Mouse (Mus musculus) cerebellum, adult 18-20 months (tissue): ENCODE data around the gene Psmb10.
"Not testable (repeated sequence)": the region's sequence is repeated elsewhere in the genome, so short reads cannot be mapped to it uniquely, and the experiment has no call there.

Experiments
- DNase-seq, 2 experiments: peaks; one replicate each; pipeline ENCODE4 v3.0.0; 2021

The Psmb10 gene

DNA sequence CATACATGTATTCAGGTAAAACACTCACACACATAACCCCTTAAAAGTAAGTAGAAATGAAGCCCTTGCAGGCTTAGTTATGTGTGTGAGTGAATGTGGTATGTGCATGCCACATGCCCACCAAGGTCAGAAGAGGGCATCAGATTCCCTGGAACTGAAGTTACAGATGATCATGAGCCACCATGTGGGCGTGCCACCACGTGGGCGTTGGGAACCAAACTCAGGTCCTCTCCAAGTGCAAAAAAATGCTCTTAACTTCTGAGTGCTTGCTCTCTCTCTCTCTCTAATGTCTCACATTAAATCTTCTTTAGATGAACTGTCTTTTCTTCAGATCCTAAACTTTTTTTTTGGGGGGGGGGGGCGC is at the start of gene Psmb10:
Psmb10 (minus strand) TSS at position 139 of the 364 bp plus-strand sequence.
- DNase-seq = no peak

DNA sequence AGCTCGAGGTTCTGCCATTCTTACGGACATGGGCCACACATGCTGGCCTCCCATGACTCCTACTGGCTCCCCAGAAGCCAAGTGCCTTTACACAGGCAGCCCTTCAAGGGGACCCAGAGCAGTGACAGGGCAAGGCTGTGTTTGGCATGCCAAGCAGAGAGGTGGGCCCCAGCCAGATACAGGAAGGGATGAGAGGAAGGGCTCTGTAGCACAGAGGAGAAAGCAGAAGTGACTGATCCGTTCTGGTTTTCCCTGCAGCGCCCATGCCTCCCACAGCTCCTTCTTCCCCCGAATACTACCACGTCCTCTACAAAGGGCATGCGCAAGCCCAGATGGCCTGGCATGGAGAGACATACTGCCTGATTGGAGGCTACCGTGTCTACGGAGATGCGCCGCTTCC is 45.2 kb upstream of the Psmb10 start:
- DNase-seq = not testable (repeated sequence)

DNA sequence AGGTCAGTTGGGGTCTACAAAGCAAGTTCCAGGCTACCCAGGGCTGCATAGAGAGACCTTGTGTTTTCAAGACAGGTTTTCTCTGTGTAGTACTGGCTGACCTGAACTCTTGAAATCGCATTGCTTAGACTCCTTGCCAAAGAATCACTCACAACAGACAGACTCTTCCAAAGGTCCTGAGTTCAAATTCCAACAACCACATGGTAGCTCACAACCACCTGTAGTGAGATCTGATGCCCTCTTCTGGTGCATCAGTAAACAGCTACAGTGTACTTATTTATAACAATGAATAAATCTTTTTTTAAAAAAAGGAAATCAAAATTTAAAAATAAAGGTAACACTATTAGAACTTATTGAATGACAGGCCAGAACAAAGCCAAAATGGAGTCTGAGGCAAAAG is 42.9 kb upstream of the Psmb10 start:
- no peak for DNase-seq

GRCm38 (mm10) chr8:105979325-105979724 is 41.1 kb upstream of the Psmb10 start, which contains the start of gene Dpep3:
Gene Dpep3, minus strand, starts transcription at chr8:105979429.
- no peak for DNase-seq

- DNase-seq = no peak
Observed at GRCm38 (mm10) chr8:105975363-105975762, 37.1 kb upstream of the Psmb10 start.

- DNase-seq = no peak
Observed at GRCm38 (mm10) chr8:105971019-105971720, 32.9 kb upstream of the Psmb10 start.

DNA sequence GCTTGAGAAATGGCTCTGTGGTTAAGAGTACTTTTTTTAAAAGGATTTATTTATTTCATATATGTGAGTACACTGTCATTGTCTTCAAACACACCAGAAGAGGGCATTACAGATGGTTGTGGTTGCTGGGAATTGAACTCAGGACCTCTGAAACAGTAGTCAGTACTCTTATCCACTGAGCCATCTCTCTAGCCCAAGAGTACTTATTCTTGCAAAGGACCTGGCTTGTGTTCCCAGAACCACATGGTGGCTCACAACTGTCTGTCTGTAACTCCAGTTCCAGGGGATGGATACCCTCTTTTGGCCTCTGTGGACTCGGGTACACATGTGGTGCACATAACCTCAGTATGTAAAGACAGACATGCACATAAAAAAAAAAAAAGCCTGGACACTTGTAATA is 31.1 kb upstream of the Psmb10 start:
- DNase-seq = no peak

GRCm38 (mm10) chr8:105966692-105967311 is 28.6 kb upstream of the Psmb10 start:
- DNase-seq = no peak

GRCm38 (mm10) chr8:105965905-105966341 is 27.7 kb upstream of the Psmb10 start, which contains the start of gene Slc12a4:
Gene Slc12a4, minus strand, starts transcription at chr8:105966097.
- no peak for DNase-seq

DNA sequence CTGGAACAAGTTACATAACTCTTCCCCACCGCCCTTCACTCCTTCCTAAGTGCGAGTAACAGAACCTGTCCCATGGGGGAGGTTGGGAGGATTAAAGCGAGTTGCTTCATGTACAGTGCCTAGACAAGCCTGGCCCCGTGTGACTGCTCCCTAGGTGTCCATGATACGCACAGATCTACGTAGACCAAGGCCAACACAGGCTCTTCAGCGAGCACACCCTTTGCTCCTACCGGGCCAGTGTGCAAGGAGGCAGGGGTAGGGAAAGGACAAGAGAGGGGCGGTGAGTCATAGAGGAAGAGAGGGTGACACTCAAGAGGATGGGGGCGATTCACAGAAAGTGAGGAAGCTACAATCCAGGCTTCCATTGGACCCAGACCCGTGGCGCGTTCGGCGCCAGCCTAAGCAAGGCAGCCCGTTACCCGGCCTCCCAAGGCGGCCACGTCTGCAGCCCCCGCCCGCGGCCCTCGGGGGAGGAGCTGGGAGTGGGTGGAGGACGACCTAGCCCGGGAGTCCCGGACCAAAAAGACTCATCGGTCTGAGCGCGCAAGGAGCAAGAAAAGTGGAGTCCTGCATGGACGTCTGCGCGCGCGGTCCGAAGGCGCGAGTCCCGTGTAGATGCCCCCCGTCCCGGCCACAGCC is 27.1 kb upstream of the Psmb10 start:
- DNase-seq = no peak

GRCm38 (mm10) chr8:105964506-105965265 is 26.4 kb upstream of the Psmb10 start:
- DNase-seq = no peak

- DNase-seq = no peak
Observed at GRCm38 (mm10) chr8:105961536-105961935, 23.3 kb upstream of the Psmb10 start.

- no peak for DNase-seq
Observed at GRCm38 (mm10) chr8:105961101-105961500, 22.9 kb upstream of the Psmb10 start.

DNA sequence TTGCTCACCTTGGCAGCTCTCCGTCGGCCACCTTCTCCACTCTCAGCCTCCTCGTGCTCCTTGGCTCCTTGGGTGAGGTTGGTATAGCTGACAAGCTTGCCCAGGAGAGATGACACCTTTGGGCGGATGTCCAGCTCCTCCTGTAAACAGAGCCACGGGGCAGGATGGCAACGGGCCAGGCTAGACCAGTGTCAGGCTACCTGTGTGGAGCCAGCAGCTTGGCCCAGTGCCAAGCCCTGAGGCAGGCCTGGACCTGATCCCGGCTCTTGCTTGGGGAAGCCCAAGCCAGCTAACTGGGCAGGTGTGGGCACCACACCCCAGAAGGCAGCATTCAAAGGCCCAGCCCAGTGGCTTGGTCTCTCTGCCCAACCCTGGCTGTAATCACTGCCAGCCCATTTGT is 21.1 kb upstream of the Psmb10 start:
- peak; percentile 75 to 79 for DNase-seq

DNA sequence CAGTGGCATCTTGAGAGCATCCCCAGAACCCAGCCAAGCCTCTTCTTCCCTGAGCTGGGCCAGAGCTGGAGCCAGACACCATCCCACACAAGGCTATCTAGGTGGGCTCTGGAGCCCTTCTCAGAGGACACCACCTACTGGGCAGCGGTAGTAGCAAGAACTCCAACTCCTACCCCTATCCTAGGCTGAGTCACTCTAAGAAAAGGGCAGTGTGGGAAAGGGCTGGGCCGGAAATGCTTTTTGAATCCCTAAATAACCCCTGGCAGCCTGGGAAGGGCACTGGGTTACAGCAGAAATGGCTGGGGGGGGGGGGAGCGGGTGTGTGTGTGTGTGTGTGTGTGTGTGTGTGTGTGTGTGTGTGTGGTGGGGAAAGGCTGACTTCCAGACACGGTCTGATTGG is 19.6 kb upstream of the Psmb10 start:
- DNase-seq = no peak

DNA sequence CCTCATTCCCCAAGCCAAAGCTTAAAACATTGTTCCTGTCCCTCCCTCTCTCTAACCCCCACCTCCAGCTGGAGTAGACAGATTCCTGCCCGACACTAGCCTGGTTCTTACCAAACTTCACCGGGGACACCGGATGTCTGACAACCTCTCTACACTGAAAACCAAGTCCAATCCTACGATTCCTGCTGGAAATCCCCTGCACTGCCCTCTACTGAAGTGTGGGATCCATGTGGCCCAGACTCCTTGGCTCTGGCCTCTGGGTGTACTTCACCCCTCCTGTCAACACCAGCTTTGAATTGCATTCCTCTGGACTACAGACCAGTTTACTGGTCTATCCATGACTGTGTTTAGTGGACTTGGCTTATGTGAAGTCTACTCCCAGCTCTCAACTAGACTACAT is 18.3 kb upstream of the Psmb10 start:
- DNase-seq = no peak

DNA sequence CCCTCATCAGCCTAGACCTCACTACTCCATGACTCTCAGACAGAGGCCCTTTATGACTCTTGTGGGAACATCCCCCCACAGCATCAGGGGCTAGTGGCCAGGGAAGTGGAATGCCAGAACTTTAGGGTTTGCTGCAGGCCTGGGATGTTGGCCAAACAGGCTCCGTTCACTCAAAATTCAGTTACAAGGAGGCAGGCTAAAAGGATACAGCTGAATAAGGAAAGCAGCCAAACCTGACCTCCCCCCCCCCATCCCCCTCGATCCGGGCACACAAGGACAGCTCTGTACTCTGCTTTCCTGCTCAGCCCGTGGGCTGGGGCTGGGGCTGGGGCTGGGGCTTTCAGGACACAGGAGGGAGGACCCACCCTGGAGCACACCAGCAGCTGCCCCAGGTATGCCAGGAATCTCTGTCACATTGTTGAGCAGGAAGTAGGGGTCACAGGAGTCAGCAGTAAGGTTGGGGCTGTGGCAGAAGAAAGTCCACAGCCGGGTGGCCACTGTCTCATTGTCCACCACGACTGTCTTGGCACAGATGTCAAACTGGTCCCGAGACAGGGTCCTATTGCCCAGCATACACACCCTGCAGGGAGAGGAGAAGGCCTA is 12.9 kb upstream of the Psmb10 start:
- peak in 1 of 2 experiments; percentile 34 for DNase-seq

- peak in 1 of 2 experiments; percentile 35 for DNase-seq
Observed at GRCm38 (mm10) chr8:105949350-105949749, 11.1 kb upstream of the Psmb10 start.

GRCm38 (mm10) chr8:105943321-105943739 is 5.1 kb upstream of the Psmb10 start, which contains the start of gene Lcat:
Gene Lcat, minus strand, starts transcription at chr8:105943382.
- peak in 1 of 2 experiments; percentile 24 for DNase-seq

- no peak for DNase-seq
Observed at GRCm38 (mm10) chr8:105942542-105942941, 4.3 kb upstream of the Psmb10 start.

GRCm38 (mm10) chr8:105942026-105942425 is 3.8 kb upstream of the Psmb10 start:
- DNase-seq = no peak

DNA sequence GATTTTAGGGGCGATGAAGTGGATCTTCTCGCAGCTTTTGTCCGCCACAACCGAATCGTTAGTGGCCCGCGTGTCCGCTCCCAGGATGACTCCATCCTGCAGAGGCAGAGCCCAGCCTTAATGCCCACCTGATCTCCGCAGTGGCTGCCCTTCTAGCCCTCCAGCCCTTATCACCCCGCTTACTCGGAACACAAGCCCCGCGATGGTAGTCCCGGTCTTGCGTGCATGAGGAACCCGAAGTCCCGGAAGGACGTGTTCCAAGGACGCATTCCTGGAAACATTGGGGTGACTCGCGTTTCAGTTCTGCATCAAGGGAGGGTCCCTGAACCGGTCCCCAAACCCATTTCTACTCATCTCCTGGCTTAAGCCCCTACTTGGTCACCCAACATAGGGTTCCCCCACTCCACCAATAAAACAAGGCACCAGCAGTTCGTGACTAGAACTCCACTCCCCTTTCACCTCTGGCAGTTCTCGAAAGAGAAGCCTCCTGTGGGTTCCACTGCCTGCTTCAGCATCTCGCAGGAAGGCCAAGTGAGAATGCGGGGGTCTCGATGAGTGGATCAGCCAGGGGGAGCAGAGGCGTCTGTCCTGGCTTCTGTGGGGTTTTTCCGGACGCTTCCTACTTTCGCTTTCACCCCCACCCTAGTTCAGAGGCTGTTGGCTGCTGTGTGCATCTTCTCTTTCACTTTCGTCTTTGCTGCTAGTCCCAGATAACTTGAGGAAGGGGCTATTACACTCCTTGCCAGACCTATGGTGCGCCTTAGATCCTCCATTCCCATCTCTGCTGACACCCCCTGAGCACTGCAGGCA is 543 bp downstream of the Psmb10 start:
- DNase-seq = peak in 1 of 2 experiments; percentile 46
